8 mouse cellular contexts compared by ENCODE assay signal in the genomic region with DNA sequence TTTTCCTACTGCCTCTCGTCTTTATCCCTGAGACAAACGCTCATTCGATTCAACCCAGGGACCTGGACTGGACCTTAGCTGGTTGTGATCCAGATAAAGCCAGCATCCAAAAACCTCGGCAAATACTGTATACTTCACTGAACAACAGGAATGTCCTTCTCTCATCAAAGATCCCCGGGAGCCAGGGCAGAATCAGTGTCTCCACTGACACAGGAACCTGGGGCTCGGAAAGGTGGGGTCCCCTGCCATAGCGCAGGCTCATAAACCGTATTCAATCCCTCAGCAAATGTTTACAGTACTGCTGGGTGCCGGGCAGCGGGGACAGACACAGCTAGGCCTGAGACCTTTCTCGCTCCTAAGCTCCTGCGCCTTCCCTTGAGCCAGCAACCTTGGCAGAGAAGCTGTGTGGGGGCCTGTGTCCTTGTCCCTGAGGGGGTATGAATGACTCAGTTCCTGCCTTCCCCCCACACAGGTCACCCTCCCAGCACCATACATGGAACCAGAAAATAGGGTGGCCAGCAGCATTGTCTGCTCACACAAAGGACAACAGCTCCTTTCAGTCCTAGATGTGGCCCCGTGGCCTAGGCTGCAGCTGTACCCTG. TPM values are rescaled to one million over a fixed set of nuclear protein-coding genes. Genes with fewer than 3 reads are reported as not detected.
DNase-seq lines count a peak whose midpoint lies in the region; ATAC-seq and TF ChIP-seq lines count a peak whose summit lies in the region.
"Had no signal": no experiment of that assay in that cellular context is flagged by ENCODE, and none has a peak within 500 bp of the region (broad histone marks: within the 10 kb centered on the region; RNA-seq: fewer than 3 reads in every experiment).

No protein-coding gene starts in this region.

- H3K27me3 ChIP-seq in midbrain, embryonic 10.5 days (ENCODE audit: low read depth, poor library complexity, severe bottlenecking), result no peaks in the 10 kb centered on the region
- H3K27me3 ChIP-seq in midbrain, postnatal 0 days (ENCODE audit: insufficient read depth, low read length), result no peaks in the 10 kb centered on the region
- no peaks in the 10 kb centered on the region for H3K27me3 ChIP-seq in embryonic facial prominence, embryonic 11.5 days (ENCODE audit: control insufficient read depth, insufficient read depth, low read length)
- H3K27me3 ChIP-seq in kidney, adult 2 months (replicated peaks; ENCODE audit: control insufficient read depth, insufficient read depth, low read length), result no peaks in the 10 kb centered on the region
- H3K27me3 ChIP-seq: liver, embryonic 15.5 days had no signal

- H3K4me2 ChIP-seq in midbrain, postnatal 0 days (ENCODE audit: low read depth, low read length, poor library complexity, severe bottlenecking), result no peak overlapping the region
- no peak overlapping the region for H3K4me2 ChIP-seq in embryonic facial prominence, embryonic 11.5 days (ENCODE audit: low read depth, low read length)
- H3K4me2 ChIP-seq: liver, embryonic 15.5 days had no signal

- no peak for ATAC-seq in midbrain, postnatal 0 days (ENCODE audit: low FRiP score)
- no peak; the same call in 1 of the 2 replicates for ATAC-seq in embryonic facial prominence, embryonic 11.5 days (replicated peaks; ENCODE audit: insufficient number of reproducible peaks, low FRiP score, low TSS enrichment, low read depth)
- no peak for ATAC-seq in megakaryocyte, adult 5-6 weeks (ENCODE audit: poor library complexity, severe bottlenecking)

- H3K4me1 ChIP-seq in midbrain, embryonic 10.5 days, result peaks cover 28% of the 10 kb centered on the region
- H3K4me1 ChIP-seq in midbrain, postnatal 0 days (ENCODE audit: insufficient read depth, low read length), result no peaks in the 10 kb centered on the region
- H3K4me1 ChIP-seq in embryonic facial prominence, embryonic 11.5 days (ENCODE audit: control insufficient read depth, insufficient read depth, low read length), result no peaks in the 10 kb centered on the region
- peaks cover 6% of the 10 kb centered on the region; the same call in 1 of the 2 replicates for H3K4me1 ChIP-seq in kidney, adult 2 months (ENCODE audit: control insufficient read depth, insufficient read depth, low read length)

- no peak for TF ChIP-seq POLR2A in kidney, adult 2 months (IDR thresholded peaks at IDR 0.05; ENCODE audit: low read depth, low read length)

- peak; percentile 44 for DNase-seq in midbrain, embryonic 10.5 days (ENCODE audit: low spot score)
- DNase-seq in midbrain, postnatal 0 days (ENCODE audit: low spot score), result no peak
- DNase-seq in embryonic facial prominence, embryonic 11.5 days (ENCODE audit: low spot score), result no peak
- peak; percentile 70 for DNase-seq in kidney, adult 2 months
- peak; percentile 65 for DNase-seq in retina, postnatal 1 day
- DNase-seq in thymus, postnatal 0 days (ENCODE audit: low spot score), result no peak

- peak overlapping the region; percentile 20 for H3K4me3 ChIP-seq in midbrain, embryonic 10.5 days
- no peak overlapping the region for H3K4me3 ChIP-seq in midbrain, postnatal 0 days (ENCODE audit: low read depth, low read length)
- no peak overlapping the region for H3K4me3 ChIP-seq in embryonic facial prominence, embryonic 11.5 days (ENCODE audit: low read depth, low read length)
- H3K4me3 ChIP-seq in kidney, adult 2 months (ENCODE audit: insufficient read depth, low read depth, low read length), result no peak overlapping the region
- H3K4me3 ChIP-seq: liver, embryonic 15.5 days had no signal

- peaks cover 33% of the 10 kb centered on the region for H3K36me3 ChIP-seq in midbrain, embryonic 10.5 days
- H3K36me3 ChIP-seq in midbrain, postnatal 0 days (ENCODE audit: insufficient read depth, low read length), result peaks cover 22% of the 10 kb centered on the region
- H3K36me3 ChIP-seq in embryonic facial prominence, embryonic 11.5 days (replicated peaks; ENCODE audit: control insufficient read depth, insufficient read depth, low read depth, low read length), result no peaks in the 10 kb centered on the region
- no peaks in the 10 kb centered on the region for H3K36me3 ChIP-seq in kidney, adult 2 months (ENCODE audit: control insufficient read depth, insufficient read depth, low read length)

- WGBS in midbrain, embryonic 10.5 days, result 40% methylated on average over 13 of the region's 13 CpGs
- WGBS in midbrain, postnatal 0 days, result 28% methylated on average over 13 of the region's 13 CpGs
- WGBS in embryonic facial prominence, embryonic 11.5 days, result 61% methylated on average over 13 of the region's 13 CpGs
- WGBS in kidney, adult 2 months, result 37% methylated on average over 13 of the region's 13 CpGs

- H3K9me3 ChIP-seq in midbrain, embryonic 10.5 days (replicated peaks), result no peaks in the 10 kb centered on the region
- H3K9me3 ChIP-seq in midbrain, postnatal 0 days (ENCODE audit: low read length), result no peaks in the 10 kb centered on the region
- no peaks in the 10 kb centered on the region for H3K9me3 ChIP-seq in embryonic facial prominence, embryonic 11.5 days (replicated peaks; ENCODE audit: control insufficient read depth, low read length)
- H3K9me3 ChIP-seq: liver, embryonic 15.5 days had no signal

- no peak for TF ChIP-seq CTCF in midbrain, postnatal 0 days (IDR thresholded peaks at IDR 0.05)
- no peak for TF ChIP-seq CTCF in kidney, adult 2 months (conservative IDR thresholded peaks at IDR 0.05; ENCODE audit: insufficient read depth, insufficient read length, low read depth, low read length)

- peak overlapping the region; percentile 86 for H3K27ac ChIP-seq in midbrain, embryonic 10.5 days (replicated peaks)
- no peak overlapping the region for H3K27ac ChIP-seq in midbrain, postnatal 0 days (ENCODE audit: low read depth, low read length)
- no peak overlapping the region for H3K27ac ChIP-seq in embryonic facial prominence, embryonic 11.5 days (replicated peaks; ENCODE audit: low read depth, low read length)
- peak overlapping the region; percentile 74 for H3K27ac ChIP-seq in kidney, adult 2 months (ENCODE audit: insufficient read depth, low read depth, low read length)
- H3K27ac ChIP-seq: liver, embryonic 15.5 days had no signal

- H3K9ac ChIP-seq in midbrain, postnatal 0 days (replicated peaks; ENCODE audit: low read length, poor library complexity, severe bottlenecking), result no peak overlapping the region
- peak overlapping the region; percentile 11 for H3K9ac ChIP-seq in embryonic facial prominence, embryonic 11.5 days (replicated peaks; ENCODE audit: low read length)
- H3K9ac ChIP-seq: liver, embryonic 15.5 days had no signal

RNA-seq across cellular contexts. Expression of gene Rps6ka1, which starts 23.1 kb away (rescaled TPM):
- 32.4 and 34.5 TPM in 2 replicates for polyA plus RNA-seq in midbrain, embryonic 10.5 days (2016; fragmentation: Nextera tagmentation; extraction: Ambion mirVana)
- 25.2 and 30.9 TPM in 2 replicates for total RNA-seq in midbrain, postnatal 0 days (2014; rRNA removed)
- polyA plus RNA-seq in midbrain, postnatal 0 days (2015; fragmentation: Nextera tagmentation; extraction: Ambion mirVana), result 20.4 and 21.6 TPM in 2 replicates
- polyA plus RNA-seq in embryonic facial prominence, embryonic 11.5 days (2014; fragmentation: Nextera tagmentation; extraction: Ambion mirVana), result 34.9 and 39.1 TPM in 2 replicates
- 29.4 and 30.9 TPM in 2 replicates for polyA plus RNA-seq in kidney, adult 2 months (2012; rRNA removed)
- polyA plus RNA-seq in thymus, postnatal 0 days (2015; fragmentation: Nextera tagmentation; extraction: Ambion mirVana), result 37.3 and 38.8 TPM in 2 replicates
- total RNA-seq in megakaryocyte, adult 5-6 weeks (2015), result 109 and 112 TPM in 2 replicates
- 156 and 160 TPM in 2 replicates for total RNA-seq in megakaryocyte, adult 5-6 weeks (2017)

Comparison
In these comparisons a context has a peak if more than half of its experiments do, and no peak if none do; other contexts are left out.
1. DNase-seq: peak in midbrain, embryonic 10.5 days (single experiment), kidney, adult 2 months (single experiment) and retina, postnatal 1 day (single experiment); none in midbrain, postnatal 0 days (single experiment), embryonic facial prominence, embryonic 11.5 days (single experiment) and thymus, postnatal 0 days (single experiment).
2. H3K27ac ChIP-seq: peak in midbrain, embryonic 10.5 days (single experiment) and kidney, adult 2 months (single experiment); none in midbrain, postnatal 0 days (single experiment) and embryonic facial prominence, embryonic 11.5 days (single experiment).